Mouse (Mus musculus): ENCODE data around the gene Sh2d1b2. TPM values are rescaled to one million over a fixed set of nuclear protein-coding genes. Genes with fewer than 3 reads are reported as not detected.
"Not testable (repeated sequence)": the region's sequence is repeated elsewhere in the genome, so short reads cannot be mapped to it uniquely, and the experiment has no call there.

The Sh2d1b2 gene
- not detected in 2 replicates for polyA plus RNA-seq (2012; rRNA removed)

- H3K27ac ChIP-seq (ENCODE audit: insufficient read depth, low read length); H3K4me1 ChIP-seq (ENCODE audit: control insufficient read depth, insufficient read depth, low read length); H3K4me3 ChIP-seq (ENCODE audit: insufficient read depth, low read length): not testable (repeated sequence)
Observed at GRCm38 (mm10) chr1:170232688-170233087, at the start of gene Sh2d1b2. Gene Sh2d1b2 (plus strand): TSS chr1:170232749.

GRCm38 (mm10) chr1:170185137-170185536, 47.4 kb upstream of the Sh2d1b2 start:
- H3K4me3 ChIP-seq (ENCODE audit: insufficient read depth, low read length) = no peak overlapping the region
- H3K4me1 ChIP-seq (ENCODE audit: control insufficient read depth, insufficient read depth, low read length) = peaks cover 5% of the 10 kb centered on the region
- TF ChIP-seq CTCF (IDR thresholded peaks at IDR 0.05; ENCODE audit: extremely low read depth, insufficient read depth, low read length) = no peak
- TF ChIP-seq POLR2A (IDR thresholded peaks at IDR 0.05; ENCODE audit: extremely low read depth, insufficient read depth, low read length) = no peak
- no peak overlapping the region for H3K27ac ChIP-seq (ENCODE audit: insufficient read depth, low read length)

- H3K4me1 ChIP-seq (ENCODE audit: control insufficient read depth, insufficient read depth, low read length) = peaks cover 5% of the 10 kb centered on the region
- no peak overlapping the region for H3K4me3 ChIP-seq (ENCODE audit: insufficient read depth, low read length)
- peak overlapping the region; percentile 83 for H3K27ac ChIP-seq (ENCODE audit: insufficient read depth, low read length)
- TF ChIP-seq CTCF (IDR thresholded peaks at IDR 0.05; ENCODE audit: extremely low read depth, insufficient read depth, low read length) = no peak
- no peak for TF ChIP-seq POLR2A (IDR thresholded peaks at IDR 0.05; ENCODE audit: extremely low read depth, insufficient read depth, low read length)
Observed at GRCm38 (mm10) chr1:170186531-170186930, 46.0 kb upstream of the Sh2d1b2 start.

GRCm38 (mm10) chr1:170188601-170189000, 43.9 kb upstream of the Sh2d1b2 start:
- Histone ChIP-seq H3K4me1 (ENCODE audit: control insufficient read depth, insufficient read depth, low read length) (peaks cover 5% of the 10 kb centered on the region), H3K27ac (ENCODE audit: insufficient read depth, low read length) (0 out of 2 replicates have a peak overlapping the region, but pooled peaks have one; percentile 0), H3K4me3 (ENCODE audit: insufficient read depth, low read length) (no peak overlapping the region)
- no peak for TF ChIP-seq CTCF (IDR thresholded peaks at IDR 0.05; ENCODE audit: extremely low read depth, insufficient read depth, low read length)
- TF ChIP-seq POLR2A (IDR thresholded peaks at IDR 0.05; ENCODE audit: extremely low read depth, insufficient read depth, low read length) = no peak

- TF ChIP-seq CTCF (IDR thresholded peaks at IDR 0.05; ENCODE audit: extremely low read depth, insufficient read depth, low read length) (no peak), POLR2A (IDR thresholded peaks at IDR 0.05; ENCODE audit: extremely low read depth, insufficient read depth, low read length) (no peak)
- no peak overlapping the region for H3K4me3 ChIP-seq (ENCODE audit: insufficient read depth, low read length)
- no peak overlapping the region for H3K27ac ChIP-seq (ENCODE audit: insufficient read depth, low read length)
- H3K4me1 ChIP-seq (ENCODE audit: control insufficient read depth, insufficient read depth, low read length) = peaks cover 5% of the 10 kb centered on the region
Observed at GRCm38 (mm10) chr1:170190225-170190624, 42.3 kb upstream of the Sh2d1b2 start.

DNA sequence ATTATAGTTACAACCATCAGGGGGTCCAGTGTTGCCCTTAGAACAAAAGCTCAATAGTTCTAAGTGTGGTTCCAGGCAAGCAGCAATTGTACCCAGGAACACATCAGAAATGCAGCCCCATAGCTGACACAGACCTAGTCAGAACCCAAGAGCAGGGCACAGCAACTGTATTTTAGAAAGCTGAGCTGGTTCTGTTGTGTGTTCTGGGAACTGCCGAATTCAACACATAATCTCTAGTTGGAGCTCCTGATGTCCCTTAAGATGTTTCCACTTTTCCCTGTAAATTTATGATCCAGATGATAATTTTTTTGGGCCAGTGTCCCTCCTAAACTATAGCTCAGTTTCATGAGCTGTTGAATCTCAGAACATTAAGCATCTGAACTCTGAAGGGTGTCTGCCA, 40.6 kb upstream of the Sh2d1b2 start:
- TF ChIP-seq POLR2A (IDR thresholded peaks at IDR 0.05; ENCODE audit: extremely low read depth, insufficient read depth, low read length) (no peak), CTCF (IDR thresholded peaks at IDR 0.05; ENCODE audit: extremely low read depth, insufficient read depth, low read length) (no peak)
- no peak overlapping the region for H3K27ac ChIP-seq (ENCODE audit: insufficient read depth, low read length)
- H3K4me3 ChIP-seq (ENCODE audit: insufficient read depth, low read length) = no peak overlapping the region
- no peaks in the 10 kb centered on the region; the same call in 1 of the 2 replicates for H3K4me1 ChIP-seq (ENCODE audit: control insufficient read depth, insufficient read depth, low read length)

GRCm38 (mm10) chr1:170196211-170196610, 36.3 kb upstream of the Sh2d1b2 start:
- TF ChIP-seq POLR2A (IDR thresholded peaks at IDR 0.05; ENCODE audit: extremely low read depth, insufficient read depth, low read length) (no peak), CTCF (IDR thresholded peaks at IDR 0.05; ENCODE audit: extremely low read depth, insufficient read depth, low read length) (no peak)
- H3K27ac ChIP-seq (ENCODE audit: insufficient read depth, low read length) = no peak overlapping the region
- no peaks in the 10 kb centered on the region; the same call in 1 of the 2 replicates for H3K4me1 ChIP-seq (ENCODE audit: control insufficient read depth, insufficient read depth, low read length)
- no peak overlapping the region for H3K4me3 ChIP-seq (ENCODE audit: insufficient read depth, low read length)

GRCm38 (mm10) chr1:170200379-170200778, 32.2 kb upstream of the Sh2d1b2 start:
- H3K4me3 ChIP-seq (ENCODE audit: insufficient read depth, low read length) = no peak overlapping the region
- peak; percentile 45; the same call in 1 of the 2 replicates for TF ChIP-seq CTCF (IDR thresholded peaks at IDR 0.05; ENCODE audit: extremely low read depth, insufficient read depth, low read length)
- no peak for TF ChIP-seq POLR2A (IDR thresholded peaks at IDR 0.05; ENCODE audit: extremely low read depth, insufficient read depth, low read length)
- H3K27ac ChIP-seq (ENCODE audit: insufficient read depth, low read length) = no peak overlapping the region
- no peaks in the 10 kb centered on the region; the same call in 1 of the 2 replicates for H3K4me1 ChIP-seq (ENCODE audit: control insufficient read depth, insufficient read depth, low read length)

DNA sequence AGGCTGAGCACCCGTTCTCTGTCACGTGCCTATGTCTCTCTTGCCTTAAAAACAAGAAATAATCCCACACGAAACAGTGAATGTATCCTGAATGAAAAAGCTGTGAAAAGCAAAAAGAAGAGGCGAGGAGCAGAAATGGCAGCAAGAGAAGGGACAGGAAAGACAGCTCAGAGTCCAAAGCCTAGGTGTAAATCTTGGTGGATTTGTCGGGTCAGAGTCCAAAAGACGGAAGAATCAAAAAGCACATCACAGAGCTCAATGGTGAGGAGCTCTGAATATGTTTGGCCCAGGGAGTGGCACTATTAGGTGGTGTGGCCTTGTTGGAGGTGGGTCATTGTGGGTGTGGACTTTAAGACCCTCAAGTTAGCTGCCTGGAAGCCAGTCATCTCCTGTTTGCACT, 26.2 kb upstream of the Sh2d1b2 start:
- no peaks in the 10 kb centered on the region for H3K4me1 ChIP-seq (ENCODE audit: control insufficient read depth, insufficient read depth, low read length)
- TF ChIP-seq CTCF (IDR thresholded peaks at IDR 0.05; ENCODE audit: extremely low read depth, insufficient read depth, low read length) = no peak
- TF ChIP-seq POLR2A (IDR thresholded peaks at IDR 0.05; ENCODE audit: extremely low read depth, insufficient read depth, low read length) = no peak
- no peak overlapping the region for H3K27ac ChIP-seq (ENCODE audit: insufficient read depth, low read length)
- no peak overlapping the region for H3K4me3 ChIP-seq (ENCODE audit: insufficient read depth, low read length)

DNA sequence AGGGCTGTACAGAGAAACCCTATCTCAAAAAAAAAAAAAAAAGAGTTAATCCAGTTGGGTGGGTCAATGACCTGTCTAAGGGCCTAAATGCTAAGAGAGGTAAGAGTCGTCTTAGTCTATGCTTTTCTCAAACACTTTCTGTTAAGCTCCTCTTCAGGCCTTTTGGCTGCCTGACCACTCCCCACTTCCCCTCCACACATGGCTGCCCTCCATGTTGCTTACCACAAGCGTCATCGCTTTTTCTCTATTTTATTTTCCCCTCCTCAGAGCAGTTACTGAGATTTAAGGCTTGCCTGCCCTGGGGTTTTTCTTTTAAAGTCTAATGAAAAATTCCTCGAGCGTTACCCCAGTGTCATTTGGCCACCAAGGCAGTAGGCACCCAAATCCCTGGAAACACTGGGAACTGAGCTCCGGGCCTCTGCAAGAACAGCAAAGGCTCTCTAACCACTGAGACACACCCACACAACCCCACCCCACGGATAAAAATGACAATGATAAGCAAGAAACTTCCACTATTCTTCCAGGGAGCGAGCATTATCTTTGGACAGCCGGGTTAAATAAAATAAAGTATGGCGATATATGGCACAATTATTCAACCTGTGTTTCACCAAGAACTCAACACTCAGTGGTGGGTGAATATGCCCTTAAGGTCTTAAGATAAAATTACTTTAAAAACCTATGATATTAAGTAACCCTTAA, 19.2 kb upstream of the Sh2d1b2 start:
- Histone ChIP-seq H3K4me3 (ENCODE audit: insufficient read depth, low read length) (no peak overlapping the region), H3K4me1 (ENCODE audit: control insufficient read depth, insufficient read depth, low read length) (peaks cover 2% of the 10 kb centered on the region; the same call in 1 of the 2 replicates), H3K27ac (ENCODE audit: insufficient read depth, low read length) (no peak overlapping the region)
- TF ChIP-seq CTCF (IDR thresholded peaks at IDR 0.05; ENCODE audit: extremely low read depth, insufficient read depth, low read length) (no peak), POLR2A (IDR thresholded peaks at IDR 0.05; ENCODE audit: extremely low read depth, insufficient read depth, low read length) (no peak)

Measured in cortical plate, adult 2 months (tissue).